Mouse (Mus musculus): Measurements from ENCODE around the gene Snhg11. TPM values are rescaled to one million over a fixed set of nuclear protein-coding genes. Genes with fewer than 3 reads are reported as not detected.

Gene Snhg11
- polyA plus RNA-seq (2015; fragmentation: Nextera tagmentation; extraction: Ambion mirVana), result 0.10 and 1.8 TPM in 2 replicates

DNA sequence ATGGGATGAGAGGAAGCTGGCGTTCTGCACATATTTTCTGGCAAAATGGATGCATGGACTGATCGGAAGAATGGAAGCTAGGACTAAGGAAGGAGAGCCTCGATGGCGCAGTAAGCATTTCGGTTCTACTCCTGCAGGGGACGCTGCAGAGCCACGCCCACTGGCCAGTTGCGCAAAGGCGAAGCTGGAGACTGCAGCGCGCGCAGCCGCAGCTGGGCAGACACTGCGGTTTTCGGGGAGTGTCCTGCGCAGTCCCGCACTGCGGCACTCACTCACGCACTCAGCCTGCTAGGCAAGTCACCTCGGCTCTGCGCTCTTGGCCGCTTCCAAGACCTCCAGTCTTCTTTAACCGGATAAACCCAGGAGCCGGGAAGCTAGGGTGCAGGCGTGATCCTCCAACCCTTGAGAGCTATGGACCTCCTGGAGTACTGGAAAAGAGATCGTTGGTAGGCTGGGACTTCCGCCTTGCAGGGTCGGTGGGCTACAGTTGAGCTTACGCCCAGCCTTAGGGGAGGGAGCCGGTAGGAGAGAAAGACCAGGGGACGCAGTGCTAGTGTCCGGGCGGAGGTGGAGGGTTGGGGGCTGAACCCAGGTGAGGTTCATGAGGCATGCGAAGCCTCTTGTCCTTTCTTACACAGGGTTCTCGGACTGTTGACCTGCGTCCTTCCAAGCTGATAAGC, at the start of gene Snhg11:
Snhg11 (plus strand) TSS at position 196 of the 680 bp plus-strand sequence.

DNA sequence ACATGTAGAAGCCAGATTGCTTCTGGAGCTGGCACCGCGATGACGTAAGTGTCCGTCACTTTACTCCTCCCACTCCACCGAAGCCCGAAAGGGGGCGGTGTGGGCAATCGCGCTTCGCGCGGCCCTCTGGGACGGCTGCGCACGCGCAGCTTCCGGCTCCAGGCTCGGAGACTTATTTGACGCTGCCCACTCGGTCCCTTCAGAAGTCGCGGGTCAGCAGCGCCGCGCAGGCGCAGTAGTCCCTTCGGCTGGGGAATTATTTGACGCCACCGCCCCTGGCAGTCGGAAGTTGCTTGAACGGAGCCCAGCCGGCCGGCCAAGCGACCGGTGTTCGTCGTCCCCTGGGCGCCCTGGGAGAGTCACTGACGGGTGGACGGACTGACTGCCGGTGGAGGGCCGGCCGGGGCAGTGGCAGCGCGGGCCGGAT, 34.2 kb downstream of the Snhg11 start, which contains the start of gene Ralgapb:
Ralgapb (plus strand) TSS at position 254 of the 427 bp plus-strand sequence.

Other genes with a start within 250 kb of the Snhg11 start
- gene Tgm2, start 229.2 kb upstream of the Snhg11 start, polyA plus RNA-seq (2015; fragmentation: Nextera tagmentation; extraction: Ambion mirVana), result 75.5 and 78.5 TPM in 2 replicates
- gene D630003M21Rik, start 146.4 kb upstream of the Snhg11 start, polyA plus RNA-seq (2015; fragmentation: Nextera tagmentation; extraction: Ambion mirVana), result 1.1 and 1.4 TPM in 2 replicates
- gene Bpi, start 117.5 kb upstream of the Snhg11 start, polyA plus RNA-seq (2015; fragmentation: Nextera tagmentation; extraction: Ambion mirVana), result not detected in 2 replicates
- gene Lbp, start 69.1 kb upstream of the Snhg11 start, polyA plus RNA-seq (2015; fragmentation: Nextera tagmentation; extraction: Ambion mirVana), result 6.0 and 9.7 TPM in 2 replicates
- gene Ralgapb, start 34.2 kb downstream of the Snhg11 start, polyA plus RNA-seq (2015; fragmentation: Nextera tagmentation; extraction: Ambion mirVana), result 7.6 and 7.9 TPM in 2 replicates
- 6.7 and 84.5 TPM in 2 replicates for gene Adig, start 127.0 kb downstream of the Snhg11 start, polyA plus RNA-seq (2015; fragmentation: Nextera tagmentation; extraction: Ambion mirVana)
- 0.54 TPM in 1 of 2 replicates, not detected in the other for gene Arhgap40, start 137.2 kb downstream of the Snhg11 start, polyA plus RNA-seq (2015; fragmentation: Nextera tagmentation; extraction: Ambion mirVana)
- gene Slc32a1, start 235.1 kb downstream of the Snhg11 start, polyA plus RNA-seq (2015; fragmentation: Nextera tagmentation; extraction: Ambion mirVana), result not detected in 2 replicates
- 2.8 and 5.2 TPM in 2 replicates for gene Actr5, start 249.2 kb downstream of the Snhg11 start, polyA plus RNA-seq (2015; fragmentation: Nextera tagmentation; extraction: Ambion mirVana)

All from skeletal muscle tissue, postnatal 0 days (tissue).